Mouse (Mus musculus): ENCODE data around the gene Nfkbil1.

DNA sequence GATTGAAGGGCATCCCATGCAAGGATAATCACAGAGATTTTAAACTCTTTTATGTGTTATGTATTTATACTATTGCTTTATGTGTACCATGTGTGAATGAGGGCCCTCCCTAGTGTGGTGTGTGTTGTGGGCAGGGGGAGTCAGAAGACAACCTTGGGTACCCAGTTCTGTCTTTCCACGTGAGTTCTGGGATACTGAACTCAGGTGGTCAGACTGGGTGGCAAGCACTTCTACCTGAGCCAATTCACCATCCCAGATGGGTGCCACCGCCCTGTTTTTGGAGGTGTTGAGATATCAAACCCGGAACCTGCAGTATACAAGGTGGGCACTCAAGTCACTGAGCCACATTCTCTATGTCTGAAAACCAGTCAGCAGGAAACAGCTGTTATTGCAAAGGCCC, 36.7 kb upstream of the Nfkbil1 start:
- TF ChIP-seq MAX (IDR thresholded peaks at IDR 0.05) (no peak), CEBPB (IDR thresholded peaks at IDR 0.05; ENCODE audit: low read depth) (no peak), CTCF (IDR thresholded peaks at IDR 0.05; ENCODE audit: control insufficient read depth, insufficient read depth, insufficient read length) (no peak), MYOD1 (IDR thresholded peaks at IDR 0.05; ENCODE audit: control insufficient read depth, insufficient read length, low read depth) (no peak), MYOG (IDR thresholded peaks at IDR 0.05; ENCODE audit: control insufficient read depth, extremely low read depth, insufficient read length) (no peak), USF1 (IDR thresholded peaks at IDR 0.05; ENCODE audit: low read depth) (no peak)
